Mouse (Mus musculus) retina, adult 2 months (tissue): ENCODE measurements around the gene Rad52.

Experiments used
- DNase-seq: peaks from one replicate; pipeline ENCODE4 v3.0.0-alpha.2; 2012; ENCODE audit warnings: low read depth, low spot score

The Rad52 gene

GRCm38 (mm10) chr6:119902204-119903080 is at the start of gene Rad52:
Gene Rad52 (plus strand): TSS chr6:119902698.
- peak; percentile 75 for DNase-seq

GRCm38 (mm10) chr6:119854156-119854555 is 48.3 kb upstream of the Rad52 start:
- DNase-seq, result no peak

- no peak for DNase-seq
Measured at GRCm38 (mm10) chr6:119855471-119855870, 47.0 kb upstream of the Rad52 start.

GRCm38 (mm10) chr6:119860236-119860635 is 42.3 kb upstream of the Rad52 start:
- no peak for DNase-seq

- DNase-seq, result no peak
Measured at GRCm38 (mm10) chr6:119861519-119861918, 41.0 kb upstream of the Rad52 start.

GRCm38 (mm10) chr6:119864341-119865034 is 38.0 kb upstream of the Rad52 start:
- no peak for DNase-seq

- no peak for DNase-seq
Measured at GRCm38 (mm10) chr6:119883151-119883550, 19.3 kb upstream of the Rad52 start.

GRCm38 (mm10) chr6:119892711-119893110 is 9.8 kb upstream of the Rad52 start:
- no peak for DNase-seq

- no peak for DNase-seq
Measured at GRCm38 (mm10) chr6:119903081-119903789, 737 bp downstream of the Rad52 start.

GRCm38 (mm10) chr6:119905461-119905860 is 3.0 kb downstream of the Rad52 start:
- no peak for DNase-seq

GRCm38 (mm10) chr6:119912046-119912445 is 9.5 kb downstream of the Rad52 start:
- no peak for DNase-seq

- no peak for DNase-seq
Measured at GRCm38 (mm10) chr6:119915710-119916109, 13.2 kb downstream of the Rad52 start.

GRCm38 (mm10) chr6:119918561-119919181 is 16.2 kb downstream of the Rad52 start:
- DNase-seq, result no peak

GRCm38 (mm10) chr6:119922136-119922535 is 19.6 kb downstream of the Rad52 start:
- no peak for DNase-seq

GRCm38 (mm10) chr6:119922544-119922943 is 20.0 kb downstream of the Rad52 start:
- DNase-seq, result no peak

GRCm38 (mm10) chr6:119924235-119925005 is 21.9 kb downstream of the Rad52 start:
- DNase-seq, result no peak
